Mouse (Mus musculus): ENCODE data around the gene Ppp1r21. TPM values are rescaled to one million over a fixed set of nuclear protein-coding genes. Genes with fewer than 3 reads are reported as not detected.

The Ppp1r21 gene
- total and polyA plus RNA-seq, 3 experiments: 11.1 to 16.2 TPM; not detected in 1

DNA sequence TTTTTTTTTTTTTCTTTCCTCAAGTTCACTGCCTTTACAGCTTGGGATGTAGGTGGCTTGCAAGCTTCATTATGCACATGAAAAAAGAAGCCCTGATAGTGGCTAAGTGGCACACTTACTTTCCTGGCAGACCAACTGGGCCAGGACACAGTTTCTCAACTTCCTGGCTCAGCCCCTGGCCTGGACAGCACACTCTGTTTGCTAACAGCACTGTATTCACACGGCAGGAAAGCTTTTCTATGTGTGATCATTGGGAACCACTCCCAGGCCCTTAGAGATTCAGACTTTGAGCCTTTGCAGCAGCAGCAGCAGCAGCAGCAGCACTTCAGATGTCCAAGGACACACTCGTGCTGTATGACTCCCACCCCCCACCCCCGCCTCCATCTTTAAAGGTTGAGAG is 84.3 kb downstream of the Ppp1r21 start:
- TF ChIP-seq GATA1 (IDR thresholded peaks at IDR 0.05; ENCODE audit: low read depth, low read length) (no peak), SIN3A (IDR thresholded peaks at IDR 0.05; ENCODE audit: low read length) (no peak), E2F4 (IDR thresholded peaks at IDR 0.05; ENCODE audit: borderline replicate concordance, low read depth, low read length) (no peak), POLR2AphosphoS2 (IDR thresholded peaks at IDR 0.05; ENCODE audit: low read length) (no peak), TBP (IDR thresholded peaks at IDR 0.05; ENCODE audit: low read depth, low read length) (no peak), USF2 (IDR thresholded peaks at IDR 0.05; ENCODE audit: borderline replicate concordance in 1 of 2, insufficient read depth in 1 of 2, low read depth in 1 of 2, low read length in 2 of 2) (no peak), RCOR1 (IDR thresholded peaks at IDR 0.05; ENCODE audit: low read depth, low read length) (no peak), EP300 (IDR thresholded peaks at IDR 0.05; ENCODE audit: low read depth in 1 of 2, low read length in 2 of 2) (no peak), ETS1 (IDR thresholded peaks at IDR 0.05; ENCODE audit: low read depth, low read length) (no peak), CTCF (IDR thresholded peaks at IDR 0.05 in 2 of 3, conservative IDR thresholded peaks at IDR 0.05 in 1 of 3; ENCODE audit: control insufficient read depth in 1 of 3, insufficient read depth in 1 of 3, low read depth in 2 of 3, low read length in 3 of 3, poor library complexity in 1 of 3, severe bottlenecking in 1 of 3) (no peak), ZKSCAN1 (IDR thresholded peaks at IDR 0.05; ENCODE audit: low read depth, low read length) (no peak), ZC3H11A (IDR thresholded peaks at IDR 0.05; ENCODE audit: low read depth, low read length) (no peak), JUND (IDR thresholded peaks at IDR 0.05; ENCODE audit: low read depth, low read length) (no peak)
- DNase-seq (ENCODE audit: low read depth, low spot score): no peak
- Histone ChIP-seq H3K27me3 (ENCODE audit: control insufficient read depth in 1 of 2, insufficient read depth in 2 of 2, low read length in 2 of 2) (no peaks in the 10 kb centered on the region), H3K9me3 (replicated peaks; ENCODE audit: insufficient read depth, low read length) (no peaks in the 10 kb centered on the region), H3K4me1 (ENCODE audit: control insufficient read depth in 1 of 2, insufficient read depth in 2 of 2, low read length in 2 of 2) (no peaks in the 10 kb centered on the region), H3K9ac (ENCODE audit: control insufficient read depth, low read depth, low read length, poor library complexity, severe bottlenecking) (no peak overlapping the region), H3K27ac (ENCODE audit: control insufficient read depth, low read depth, low read length) (no peak overlapping the region), H3K4me3 (ENCODE audit: control insufficient read depth in 1 of 2, insufficient read depth in 1 of 2, low read depth in 2 of 2, low read length in 2 of 2) (no peak overlapping the region), H3K79me2 (ENCODE audit: control insufficient read depth, insufficient read depth, low read length, poor library complexity) (no peaks in the 10 kb centered on the region), H3K36me3 (ENCODE audit: control insufficient read depth in 1 of 2, insufficient read depth in 2 of 2, low read length in 2 of 2) (no peaks in the 10 kb centered on the region)

DNA sequence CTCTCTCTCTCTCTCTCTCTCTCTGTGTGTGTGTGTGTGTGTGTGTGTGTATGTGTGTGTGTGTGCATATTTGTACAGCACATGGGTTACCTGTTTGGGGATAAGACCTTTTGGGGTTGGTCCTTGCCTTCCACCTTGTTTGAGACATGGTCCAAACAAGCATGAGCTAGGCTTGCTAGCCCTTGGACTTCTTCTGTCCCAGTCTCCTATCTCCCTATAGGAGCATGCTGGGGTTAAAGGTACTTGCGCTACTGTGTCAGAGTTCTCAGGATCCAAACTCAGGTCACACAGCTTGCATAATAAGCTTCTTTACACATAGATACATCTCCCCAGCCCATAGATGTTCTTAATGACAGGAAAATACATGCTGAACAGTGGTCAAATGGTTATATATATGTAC is 84.8 kb downstream of the Ppp1r21 start:
- H3K9me3 ChIP-seq (replicated peaks; ENCODE audit: insufficient read depth, low read length): no peaks in the 10 kb centered on the region
- no peak overlapping the region for H3K4me3 ChIP-seq (ENCODE audit: control insufficient read depth in 1 of 2, insufficient read depth in 1 of 2, low read depth in 2 of 2, low read length in 2 of 2)
- DNase-seq (ENCODE audit: low read depth, low spot score): no peak
- H3K4me1 ChIP-seq (ENCODE audit: control insufficient read depth in 1 of 2, insufficient read depth in 2 of 2, low read length in 2 of 2): no peaks in the 10 kb centered on the region
- H3K79me2 ChIP-seq (ENCODE audit: control insufficient read depth, insufficient read depth, low read length, poor library complexity): no peaks in the 10 kb centered on the region
- TF ChIP-seq MYB (IDR thresholded peaks at IDR 0.05; ENCODE audit: low read depth, low read length) (no peak), CHD2 (IDR thresholded peaks at IDR 0.05; ENCODE audit: low read length) (no peak), ZMIZ1 (IDR thresholded peaks at IDR 0.05; ENCODE audit: low read depth, low read length) (no peak), NRF1 (IDR thresholded peaks at IDR 0.05; ENCODE audit: insufficient read depth, low read depth, low read length, poor library complexity, severe bottlenecking) (no peak), TBP (IDR thresholded peaks at IDR 0.05; ENCODE audit: low read depth, low read length) (no peak)
- H3K9ac ChIP-seq (ENCODE audit: control insufficient read depth, low read depth, low read length, poor library complexity, severe bottlenecking): no peak overlapping the region
- H3K36me3 ChIP-seq (ENCODE audit: control insufficient read depth in 1 of 2, insufficient read depth in 2 of 2, low read length in 2 of 2): no peaks in the 10 kb centered on the region
- no peaks in the 10 kb centered on the region for H3K27me3 ChIP-seq (ENCODE audit: control insufficient read depth in 1 of 2, insufficient read depth in 2 of 2, low read length in 2 of 2)
- no peak overlapping the region for H3K27ac ChIP-seq (ENCODE audit: control insufficient read depth, low read depth, low read length)

All from MEL (cell line).